Mouse (Mus musculus): Measurements from ENCODE around the gene Gm20897. TPM values are rescaled to one million over a fixed set of nuclear protein-coding genes. Genes with fewer than 3 reads are reported as not detected.

The Gm20897 gene
- polyA plus RNA-seq (2015; fragmentation: Illumina TruSeq; extraction: RNeasy Lipid Tissue Mini Kit (QIAGEN cat#74804); ENCODE audit: insufficient read depth, low read depth, low replicate concordance), result not detected

DNA sequence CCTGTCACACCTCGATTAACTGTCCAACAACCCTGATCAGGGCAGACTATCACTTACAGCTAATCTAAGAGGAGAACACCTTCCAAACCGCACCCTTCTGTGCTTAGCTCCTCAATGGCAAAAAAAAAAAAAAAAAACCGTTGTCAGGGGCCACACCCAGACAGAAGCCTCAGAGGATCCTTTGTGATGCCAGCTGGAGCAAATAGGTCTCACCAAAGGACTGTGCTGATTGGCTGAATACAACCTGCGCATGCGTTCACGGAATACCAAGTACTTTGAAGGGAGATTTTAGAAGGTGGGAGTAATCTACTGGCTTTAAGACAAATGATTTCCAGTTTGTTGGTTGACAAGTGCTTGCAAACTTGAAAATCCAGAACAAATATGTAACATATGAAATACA lies at the start of gene Gm20897:
TSS of gene Gm20897 (minus strand) at position 101 of the 400 bp plus-strand sequence.

Other genes starting within 250 kb of the Gm20897 start
- gene Gm21732, start 73.5 kb upstream of the Gm20897 start, polyA plus RNA-seq (2015; fragmentation: Illumina TruSeq; extraction: RNeasy Lipid Tissue Mini Kit (QIAGEN cat#74804); ENCODE audit: insufficient read depth, low read depth, low replicate concordance), result not detected

All from pancreas, adult 10 weeks (tissue).